Mouse (Mus musculus) heart, embryonic 14.5 days (tissue): ENCODE results near the gene Inf2. TPM values are rescaled to one million over a fixed set of nuclear protein-coding genes. Genes with fewer than 3 reads are reported as not detected.

ENCODE experiments used
- ATAC-seq: fragments of 200-750 bp; cut with Nextera tagmentation; 2 replicates; pipeline ENCODE4 v1.8.0; 2017; ENCODE audit warnings: low read depth, moderate TSS enrichment; ENCODE audit not compliant: insufficient number of reproducible peaks, insufficient read depth, low FRiP score
- H3K27ac ChIP-seq, 2 experiments: fragments of 200-500 bp in 1 of 2; fragments of 300-500 bp in 1 of 2; sonication (generic) in 1 of 2; replicated peaks in 1 of 2; 2 replicates each; pipeline ENCODE4 v1.5.1; 2012 to 2014; ENCODE audit warnings: low read depth in 2 of 2, low read length in 2 of 2, control low read depth in 1 of 2, mild to moderate bottlenecking in 1 of 2, mixed read lengths in 1 of 2; ENCODE audit not compliant: control insufficient read depth in 1 of 2, insufficient read depth in 1 of 2
- H3K27me3 ChIP-seq: fragments of 300-500 bp; sonication (generic); 2 replicates; pipeline ENCODE4 v1.6.1; 2014; ENCODE audit warnings: mild to moderate bottlenecking, low read length, control low read depth; ENCODE audit not compliant: control insufficient read depth, insufficient read depth
- H3K36me3 ChIP-seq: fragments of 300-500 bp; sonication (generic); 2 replicates; pipeline ENCODE4 v1.6.1; 2014; ENCODE audit warnings: mild to moderate bottlenecking, control low read depth, low read length, mixed read lengths; ENCODE audit not compliant: control insufficient read depth, insufficient read depth
- H3K4me1 ChIP-seq, 2 experiments: fragments of 200-500 bp in 1 of 2; fragments of 300-500 bp in 1 of 2; sonication (generic) in 1 of 2; 2 replicates each; pipeline ENCODE4 v1.6.1; 2012 to 2014; ENCODE audit warnings: low read length in 2 of 2, control low read depth in 1 of 2, mixed read lengths in 1 of 2; ENCODE audit not compliant: control insufficient read depth in 2 of 2, insufficient read depth in 2 of 2
- H3K4me2 ChIP-seq: fragments of 300-500 bp; sonication (generic); 2 replicates; pipeline ENCODE4 v1.6.1; 2014; ENCODE audit warnings: mild to moderate bottlenecking, low read length
- H3K4me3 ChIP-seq, 2 experiments: fragments of 200-500 bp in 1 of 2; fragments of 300-500 bp in 1 of 2; sonication (generic) in 1 of 2; 2 replicates each; pipeline ENCODE4 v1.5.1; 2012 to 2014; ENCODE audit warnings: low read length in 2 of 2, mild to moderate bottlenecking in 2 of 2, control low read depth in 1 of 2, low read depth in 1 of 2, moderate library complexity in 1 of 2; ENCODE audit not compliant: control insufficient read depth in 1 of 2, insufficient read depth in 1 of 2
- H3K9ac ChIP-seq: fragments of 300-500 bp; sonication (generic); 2 replicates; pipeline ENCODE4 v1.6.1; 2014; ENCODE audit warnings: mild to moderate bottlenecking, low read length
- H3K9me3 ChIP-seq: fragments of 300-500 bp; sonication (generic); 2 replicates; pipeline ENCODE4 v1.6.1; 2016; ENCODE audit warnings: low read length, control low read depth; ENCODE audit not compliant: control insufficient read depth
- WGBS: fragments of 180-500 bp; shearing (Covaris S2); extraction: QIAGEN DNeasy Blood & Tissue Kit; methylation state at CpG from one replicate; pipeline ENCODE4 v1.1.7; 2014; 5-methylcytosine and 5-hydroxymethylcytosine counted together
- polyA plus RNA-seq: library from polyadenylated mRNA; unstranded; fragments of >200 nt; fragmentation: Nextera tagmentation; extraction: Ambion mirVana; gene quantifications from 2 replicates; pipeline ENCODE4 v1.2.1, GENCODE M21; 2014

Inf2 gene
- polyA plus RNA-seq, 1 experiment from 2014 or later: 2.9 TPM

DNA sequence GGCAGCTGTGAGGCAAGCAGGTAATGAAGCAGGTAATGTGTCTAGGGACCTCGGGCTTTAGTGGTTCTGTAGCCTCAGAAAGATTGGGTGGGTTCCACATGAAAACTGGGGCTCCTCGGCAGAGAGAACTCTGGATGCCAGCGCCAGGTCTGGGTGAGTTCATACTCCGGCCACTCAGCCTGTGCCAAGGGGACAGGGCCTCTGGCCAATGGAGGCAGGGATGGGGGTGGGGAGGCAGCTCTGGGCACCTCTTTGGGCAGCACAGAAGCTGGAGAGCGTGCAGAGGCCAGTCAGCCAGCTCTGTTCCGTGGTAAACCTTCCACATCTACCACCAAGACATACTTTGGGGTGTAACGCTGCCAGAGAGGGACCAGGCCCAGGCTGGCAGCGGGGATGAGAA is 9.0 kb downstream of the Inf2 start:
- WGBS: 85% methylated on average over 8 of the region's 8 CpGs
- Histone ChIP-seq H3K4me3 (no peak overlapping the region), H3K9ac (no peak overlapping the region), H3K27ac (no peak overlapping the region), H3K9me3 (no peaks in the 10 kb centered on the region), H3K36me3 (peaks cover 10% of the 10 kb centered on the region; the same call in 1 of the 2 replicates), H3K4me1 (peaks cover 38 to 52% of the 10 kb centered on the region in 2 experiments), H3K27me3 (no peaks in the 10 kb centered on the region), H3K4me2 (no peak overlapping the region)
- ATAC-seq: no peak

DNA sequence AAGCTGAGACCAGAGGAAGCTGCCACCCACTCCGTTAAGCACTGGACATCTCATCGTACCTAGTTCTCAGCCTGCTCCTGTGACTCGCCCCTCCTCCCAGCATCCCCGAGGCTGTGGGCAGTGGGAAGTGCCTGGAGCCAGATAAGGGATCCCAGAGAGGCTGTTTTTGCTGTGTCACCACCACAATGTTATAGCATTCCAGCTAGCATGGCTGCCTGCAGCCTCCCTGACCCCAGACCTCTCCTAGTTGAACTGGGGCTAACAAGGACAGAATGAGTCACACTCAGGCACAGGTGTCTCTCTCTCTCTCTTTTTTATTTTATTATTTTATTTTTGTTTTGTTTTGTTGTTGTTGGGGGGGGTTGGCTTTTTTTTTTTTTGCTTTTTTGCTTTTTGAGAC is 10.6 kb downstream of the Inf2 start:
- H3K9ac ChIP-seq: no peak overlapping the region
- H3K9me3 ChIP-seq: no peaks in the 10 kb centered on the region
- no peak overlapping the region for H3K27ac ChIP-seq
- H3K4me2 ChIP-seq: no peak overlapping the region
- H3K27me3 ChIP-seq: no peaks in the 10 kb centered on the region
- 6% methylated on average over 4 of the region's 4 CpGs for WGBS
- peaks cover 21% of the 10 kb centered on the region for H3K36me3 ChIP-seq
- no peak for ATAC-seq
- H3K4me1 ChIP-seq: peaks cover 28 to 37% of the 10 kb centered on the region in 2 experiments
- H3K4me3 ChIP-seq: no peak overlapping the region

DNA sequence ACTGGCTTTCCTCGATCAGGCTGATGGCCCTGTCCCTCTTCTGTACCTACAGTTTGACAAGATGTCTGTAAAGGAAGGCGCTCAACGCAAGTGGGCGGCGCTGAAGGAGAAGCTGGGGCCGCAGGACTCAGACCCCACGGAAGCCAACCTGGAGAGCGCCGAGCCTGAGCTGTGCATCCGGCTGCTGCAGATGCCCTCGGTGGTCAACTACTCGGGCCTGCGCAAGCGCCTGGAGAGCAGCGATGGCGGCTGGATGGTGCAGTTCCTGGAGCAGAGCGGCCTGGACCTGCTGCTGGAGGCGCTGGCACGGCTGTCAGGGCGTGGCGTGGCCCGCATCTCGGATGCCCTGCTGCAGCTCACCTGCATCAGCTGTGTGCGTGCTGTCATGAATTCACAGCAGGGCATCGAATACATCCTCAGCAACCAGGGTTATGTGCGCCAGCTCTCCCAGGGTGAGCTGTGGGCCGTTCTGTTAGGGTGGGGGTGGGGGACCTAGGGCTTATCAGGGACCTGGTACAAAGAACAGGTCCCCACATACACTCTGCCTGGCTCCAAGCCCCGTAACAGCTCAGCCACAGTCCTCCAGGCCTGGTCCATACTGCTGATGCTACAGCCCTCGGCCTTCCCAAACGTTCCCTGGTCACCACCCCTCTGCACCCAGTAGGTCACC is 11.5 kb downstream of the Inf2 start:
- Histone ChIP-seq H3K4me1 (peaks cover 19 to 28% of the 10 kb centered on the region in 2 experiments), H3K9ac (no peak overlapping the region), H3K27ac (no peak overlapping the region)

DNA sequence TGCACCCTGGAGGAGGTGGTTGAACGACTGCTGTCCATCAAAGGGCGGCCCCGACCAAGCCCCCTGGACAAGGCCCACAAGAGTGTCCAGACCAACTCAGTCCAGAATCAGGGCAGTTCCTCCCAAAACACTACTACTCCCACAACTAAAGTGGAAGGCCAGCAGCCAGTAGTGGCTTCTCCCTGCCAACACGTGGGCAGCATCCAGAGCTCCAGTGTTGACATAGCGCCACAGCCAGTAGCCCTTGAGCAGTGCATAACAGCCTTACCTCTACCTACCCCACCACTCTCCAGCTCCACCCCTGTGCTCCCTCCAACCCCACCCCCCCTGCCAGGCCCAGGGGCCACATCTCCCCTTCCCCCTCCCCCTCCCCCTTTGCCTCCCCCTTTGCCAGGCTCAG is 15.4 kb downstream of the Inf2 start:
- H3K36me3 ChIP-seq: peaks cover 41% of the 10 kb centered on the region
- no peaks in the 10 kb centered on the region for H3K9me3 ChIP-seq
- no peak for ATAC-seq
- no peak overlapping the region for H3K4me2 ChIP-seq
- no peak overlapping the region for H3K9ac ChIP-seq
- no peaks in the 10 kb centered on the region for H3K27me3 ChIP-seq
- no peak overlapping the region for H3K27ac ChIP-seq
- peaks cover 10 to 22% of the 10 kb centered on the region in 2 experiments for H3K4me1 ChIP-seq
- WGBS: 83% methylated on average over 5 of the region's 5 CpGs
- no peak overlapping the region for H3K4me3 ChIP-seq

More for the DNA sequence above, 11.5 kb downstream of the Inf2 start:
- Histone ChIP-seq H3K9me3 (no peaks in the 10 kb centered on the region), H3K36me3 (peaks cover 26% of the 10 kb centered on the region), H3K27me3 (no peaks in the 10 kb centered on the region), H3K4me2 (no peak overlapping the region), H3K4me3 (no peak overlapping the region)
- ATAC-seq: no peak
- WGBS: 80% methylated on average over 30 of the region's 30 CpGs

DNA sequence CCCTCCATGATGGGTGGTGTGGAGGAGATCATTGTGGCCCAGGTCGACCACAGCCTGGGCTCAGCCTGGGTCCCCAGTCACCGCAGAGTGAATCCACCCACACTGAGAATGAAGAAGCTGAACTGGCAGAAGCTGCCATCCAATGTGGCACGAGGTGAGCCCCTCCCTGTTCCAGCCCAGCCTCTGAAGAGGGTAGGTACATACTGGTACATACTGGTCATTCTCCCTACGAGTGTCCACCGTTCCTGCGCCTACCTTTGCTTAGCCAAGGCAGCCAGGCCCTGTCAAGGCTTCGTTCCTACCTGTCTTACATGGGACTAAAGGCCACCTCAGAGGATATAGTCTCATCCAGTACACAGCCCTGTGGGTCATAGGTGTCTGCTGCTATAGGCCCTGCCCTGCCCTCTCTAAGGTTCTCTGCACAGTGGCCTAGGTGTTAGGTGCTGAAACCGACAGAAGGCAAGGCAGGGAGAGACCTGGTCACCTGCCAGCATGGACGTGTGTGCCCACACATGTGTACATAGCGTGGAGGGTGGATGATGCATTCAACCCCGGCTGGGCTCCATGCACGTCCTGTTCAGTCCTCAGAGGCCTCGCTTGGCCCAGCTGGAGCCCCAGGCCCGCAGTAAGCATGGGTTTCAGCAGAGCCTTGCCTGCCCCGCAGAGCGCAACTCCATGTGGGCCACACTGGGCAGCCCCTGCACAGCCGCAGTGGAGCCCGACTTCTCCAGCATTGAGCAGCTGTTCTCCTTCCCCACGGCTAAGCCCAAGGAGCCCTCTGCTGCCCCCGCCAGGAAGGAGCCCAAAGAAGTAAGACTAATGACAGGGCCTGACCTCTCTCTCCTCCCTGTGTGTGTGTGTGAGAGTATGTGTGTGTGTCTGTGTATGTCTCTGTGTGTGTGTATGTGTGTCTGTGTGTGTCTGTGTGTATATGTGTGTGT is 16.4 kb downstream of the Inf2 start:
- peaks cover 9 to 15% of the 10 kb centered on the region in 2 experiments; a peak in 3 of 4 replicates for H3K4me1 ChIP-seq
- no peak for ATAC-seq
- H3K36me3 ChIP-seq: peaks cover 45% of the 10 kb centered on the region
- H3K9me3 ChIP-seq: no peaks in the 10 kb centered on the region
- no peak overlapping the region for H3K27ac ChIP-seq
- 69% methylated on average over 20 of the region's 20 CpGs for WGBS
- H3K9ac ChIP-seq: 0 out of 2 replicates have a peak overlapping the region, but pooled peaks have one; percentile 21
- H3K4me2 ChIP-seq: no peak overlapping the region
- H3K4me3 ChIP-seq: no peak overlapping the region
- no peaks in the 10 kb centered on the region for H3K27me3 ChIP-seq

DNA sequence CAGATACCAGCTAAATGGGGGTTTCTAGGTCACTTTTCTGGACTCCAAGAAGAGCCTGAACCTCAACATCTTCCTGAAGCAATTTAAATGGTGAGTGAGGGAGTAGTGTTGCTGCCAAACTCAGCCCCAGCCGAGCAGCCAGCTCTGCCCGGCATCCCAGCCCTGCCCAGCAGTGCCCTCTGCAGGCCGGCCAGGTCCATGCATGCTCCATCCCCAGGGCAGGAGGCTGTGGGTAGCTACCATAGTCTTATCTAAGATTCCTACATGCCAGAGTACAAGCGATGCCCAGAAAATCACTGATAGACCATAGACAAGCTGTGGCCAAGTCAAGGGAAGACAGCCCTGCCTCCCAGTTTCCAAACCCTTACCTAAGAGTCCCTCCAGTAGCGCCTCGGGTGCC is 17.2 kb downstream of the Inf2 start:
- no peak overlapping the region for H3K4me2 ChIP-seq
- no peak overlapping the region for H3K27ac ChIP-seq
- H3K4me3 ChIP-seq: no peak overlapping the region
- no peak for ATAC-seq
- no peaks in the 10 kb centered on the region for H3K27me3 ChIP-seq
- H3K9ac ChIP-seq: no peak overlapping the region
- H3K9me3 ChIP-seq: no peaks in the 10 kb centered on the region
- H3K36me3 ChIP-seq: peaks cover 50% of the 10 kb centered on the region
- peaks cover 9 to 15% of the 10 kb centered on the region in 2 experiments; a peak in 3 of 4 replicates for H3K4me1 ChIP-seq
- 42% methylated on average over 6 of the region's 6 CpGs for WGBS

DNA sequence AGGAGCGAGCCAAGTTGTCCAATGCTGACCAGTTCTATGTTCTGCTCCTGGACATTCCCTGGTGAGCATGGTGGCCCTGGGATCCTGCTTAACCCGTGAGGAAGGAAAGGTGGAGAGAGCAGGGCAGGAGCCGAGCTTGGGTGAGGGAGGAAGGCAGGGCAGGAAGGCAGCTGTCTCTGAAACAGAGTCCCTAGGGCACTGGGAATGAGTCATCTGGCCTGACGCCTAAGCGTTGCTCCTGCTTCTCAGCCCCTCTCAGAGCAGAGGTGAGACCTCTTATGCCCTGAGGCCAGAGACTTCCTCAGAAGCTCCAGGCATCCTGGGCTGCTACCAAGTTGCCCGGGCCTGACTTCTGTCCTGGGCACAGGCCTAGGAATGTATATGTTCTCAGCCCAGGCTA is 18.4 kb downstream of the Inf2 start:
- Histone ChIP-seq H3K27ac (no peak overlapping the region), H3K36me3 (peaks cover 46% of the 10 kb centered on the region; the same call in 1 of the 2 replicates), H3K9ac (no peak overlapping the region), H3K4me3 (no peak overlapping the region), H3K27me3 (no peaks in the 10 kb centered on the region), H3K9me3 (no peaks in the 10 kb centered on the region), H3K4me2 (no peak overlapping the region), H3K4me1 (peaks cover 9 to 15% of the 10 kb centered on the region in 2 experiments; a peak in 3 of 4 replicates)
- no peak for ATAC-seq
- 60% methylated on average over 6 of the region's 6 CpGs for WGBS
